Mouse (Mus musculus): ENCODE results near the gene Gm2a. TPM values are rescaled to one million over a fixed set of nuclear protein-coding genes. Genes with fewer than 3 reads are reported as not detected.
"Not testable (repeated sequence)": the region's sequence is repeated elsewhere in the genome, so short reads cannot be mapped to it uniquely, and the experiment has no call there.

Gm2a gene
- polyA plus RNA-seq, 1 experiment from 2014 or later = 23.2 TPM

- H3K9me3 ChIP-seq = no peaks in the 10 kb centered on the region
- WGBS = 92% methylated on average over 8 of the region's 8 CpGs
- no peak overlapping the region; the same call in 1 of the 2 replicates for H3K9ac ChIP-seq
- H3K27me3 ChIP-seq (replicated peaks) = no peaks in the 10 kb centered on the region
- no peak overlapping the region for H3K27ac ChIP-seq
- ATAC-seq (replicated peaks) = no peak
- no peaks in the 10 kb centered on the region for H3K36me3 ChIP-seq (replicated peaks)
- H3K4me2 ChIP-seq = peak overlapping the region; percentile 81
- H3K4me3 ChIP-seq = no peak overlapping the region
- peaks cover 27% of the 10 kb centered on the region for H3K4me1 ChIP-seq
These were observed 1.3 kb downstream of the Gm2a start for GRCm38 (mm10) chr11:55099019-55099771.

GRCm38 (mm10) chr11:55099868-55100267 lies 2.0 kb downstream of the Gm2a start:
- Histone ChIP-seq H3K9me3 (no peaks in the 10 kb centered on the region), H3K27me3 (replicated peaks) (no peaks in the 10 kb centered on the region), H3K36me3 (replicated peaks) (no peaks in the 10 kb centered on the region), H3K4me2 (0 out of 2 replicates have a peak overlapping the region, but pooled peaks have one; percentile 0), H3K27ac (peak overlapping the region; percentile 38), H3K4me3 (no peak overlapping the region), H3K9ac (no peak overlapping the region), H3K4me1 (peaks cover 27% of the 10 kb centered on the region)
- no peak for ATAC-seq (replicated peaks)
- 30% methylated on average over 4 of the region's 4 CpGs for WGBS

GRCm38 (mm10) chr11:55102015-55102414 lies 4.1 kb downstream of the Gm2a start:
- no peaks in the 10 kb centered on the region for H3K9me3 ChIP-seq
- no peak overlapping the region for H3K9ac ChIP-seq
- no peaks in the 10 kb centered on the region for H3K27me3 ChIP-seq (replicated peaks)
- whole genome bisulfite sequencing = 92% methylated on average over 3 of the region's 3 CpGs
- no peak overlapping the region for H3K4me3 ChIP-seq
- no peak overlapping the region for H3K4me2 ChIP-seq
- H3K4me1 ChIP-seq = peaks cover 27% of the 10 kb centered on the region
- no peak for ATAC-seq (replicated peaks)
- no peak overlapping the region for H3K27ac ChIP-seq
- H3K36me3 ChIP-seq (replicated peaks) = no peaks in the 10 kb centered on the region

- no peak overlapping the region for H3K27ac ChIP-seq
- H3K4me1 ChIP-seq = peaks cover 19% of the 10 kb centered on the region
- H3K27me3 ChIP-seq (replicated peaks) = no peaks in the 10 kb centered on the region
- no peak overlapping the region for H3K4me3 ChIP-seq
- no peak overlapping the region for H3K9ac ChIP-seq
- WGBS = 58% methylated on average over 3 of the region's 3 CpGs
- no peaks in the 10 kb centered on the region for H3K36me3 ChIP-seq (replicated peaks)
- no peaks in the 10 kb centered on the region for H3K9me3 ChIP-seq
- no peak overlapping the region for H3K4me2 ChIP-seq
- ATAC-seq (replicated peaks) = no peak
These were observed 5.3 kb downstream of the Gm2a start for GRCm38 (mm10) chr11:55103229-55103628.

GRCm38 (mm10) chr11:55105389-55105788 lies 7.5 kb downstream of the Gm2a start:
- Histone ChIP-seq H3K36me3 (replicated peaks) (no peaks in the 10 kb centered on the region), H3K27me3 (replicated peaks) (no peaks in the 10 kb centered on the region), H3K9ac (no peak overlapping the region), H3K4me1 (0 out of 2 replicates have a peak, but pooled peaks cover under 1% of the 10 kb centered on the region), H3K4me2 (no peak overlapping the region), H3K9me3 (no peaks in the 10 kb centered on the region), H3K4me3 (no peak overlapping the region), H3K27ac (no peak overlapping the region)
- ATAC-seq (replicated peaks) = no peak
- 82% methylated on average over 4 of the region's 4 CpGs for WGBS

- WGBS = 94% methylated on average over 1 of the region's 1 CpGs
These were observed 8.7 kb downstream of the Gm2a start for GRCm38 (mm10) chr11:55106636-55107035.

GRCm38 (mm10) chr11:55109521-55110300 lies 11.8 kb downstream of the Gm2a start:
- no peak for ATAC-seq (replicated peaks)
- no peak overlapping the region for H3K9ac ChIP-seq
- H3K4me3 ChIP-seq = no peak overlapping the region
- H3K9me3 ChIP-seq = no peaks in the 10 kb centered on the region
- 91% methylated on average over 7 of the region's 7 CpGs for WGBS
- no peaks in the 10 kb centered on the region for H3K36me3 ChIP-seq (replicated peaks)
- no peak overlapping the region for H3K27ac ChIP-seq
- H3K4me2 ChIP-seq = no peak overlapping the region
- H3K27me3 ChIP-seq (replicated peaks) = no peaks in the 10 kb centered on the region
- H3K4me1 ChIP-seq = no peaks in the 10 kb centered on the region

More at GRCm38 (mm10) chr11:55106636-55107035, 8.7 kb downstream of the Gm2a start:
- no peaks in the 10 kb centered on the region for H3K27me3 ChIP-seq (replicated peaks)
- H3K9ac ChIP-seq = no peak overlapping the region
- H3K27ac ChIP-seq = no peak overlapping the region
- H3K4me2 ChIP-seq = no peak overlapping the region
- no peaks in the 10 kb centered on the region for H3K9me3 ChIP-seq
- no peak for ATAC-seq (replicated peaks)
- no peaks in the 10 kb centered on the region for H3K4me1 ChIP-seq
- no peak overlapping the region for H3K4me3 ChIP-seq
- no peaks in the 10 kb centered on the region for H3K36me3 ChIP-seq (replicated peaks)

- no peaks in the 10 kb centered on the region for H3K4me1 ChIP-seq
- H3K4me3 ChIP-seq = no peak overlapping the region
- H3K9ac ChIP-seq = no peak overlapping the region
- H3K4me2 ChIP-seq = no peak overlapping the region
- WGBS = 80% methylated on average over 7 of the region's 7 CpGs
- no peaks in the 10 kb centered on the region for H3K9me3 ChIP-seq
- no peaks in the 10 kb centered on the region for H3K36me3 ChIP-seq (replicated peaks)
- no peak overlapping the region for H3K27ac ChIP-seq
- H3K27me3 ChIP-seq (replicated peaks) = no peaks in the 10 kb centered on the region
- ATAC-seq (replicated peaks) = no peak
These were observed 12.8 kb downstream of the Gm2a start for GRCm38 (mm10) chr11:55110566-55111169.

- H3K9ac ChIP-seq = no peak overlapping the region
- H3K27ac ChIP-seq = no peak overlapping the region
- H3K36me3 ChIP-seq (replicated peaks) = no peaks in the 10 kb centered on the region
- no peak overlapping the region for H3K4me2 ChIP-seq
- 69% methylated on average over 7 of the region's 7 CpGs for WGBS
- no peaks in the 10 kb centered on the region for H3K4me1 ChIP-seq
- H3K4me3 ChIP-seq = no peak overlapping the region
- no peak for ATAC-seq (replicated peaks)
- no peaks in the 10 kb centered on the region for H3K27me3 ChIP-seq (replicated peaks)
- no peaks in the 10 kb centered on the region for H3K9me3 ChIP-seq
These were observed 15.4 kb downstream of the Gm2a start for GRCm38 (mm10) chr11:55113209-55113860.

- not testable (repeated sequence) for H3K4me1 ChIP-seq; H3K4me2 ChIP-seq; H3K27me3 ChIP-seq (replicated peaks); H3K9me3 ChIP-seq; H3K4me3 ChIP-seq; H3K36me3 ChIP-seq (replicated peaks); H3K9ac ChIP-seq; ATAC-seq (replicated peaks); H3K27ac ChIP-seq
- 63% methylated on average over 3 of the region's 4 CpGs for WGBS
These were observed 15.9 kb downstream of the Gm2a start for GRCm38 (mm10) chr11:55113861-55114250.

GRCm38 (mm10) chr11:55114291-55114690 lies 16.4 kb downstream of the Gm2a start:
- 66% methylated on average over 2 of the region's 2 CpGs for WGBS
- Histone ChIP-seq H3K27me3 (replicated peaks) (no peaks in the 10 kb centered on the region), H3K36me3 (replicated peaks) (no peaks in the 10 kb centered on the region), H3K4me3 (no peak overlapping the region), H3K4me2 (no peak overlapping the region), H3K4me1 (no peaks in the 10 kb centered on the region), H3K9me3 (no peaks in the 10 kb centered on the region), H3K27ac (no peak overlapping the region), H3K9ac (no peak overlapping the region)
- no peak for ATAC-seq (replicated peaks)

GRCm38 (mm10) chr11:55116004-55116403 lies 18.1 kb downstream of the Gm2a start:
- 94% methylated on average over 3 of the region's 3 CpGs for WGBS
- Histone ChIP-seq H3K4me1 (peaks cover 5% of the 10 kb centered on the region; the same call in 1 of the 2 replicates), H3K4me2 (no peak overlapping the region), H3K9me3 (no peaks in the 10 kb centered on the region), H3K4me3 (no peak overlapping the region), H3K27me3 (replicated peaks) (no peaks in the 10 kb centered on the region), H3K36me3 (replicated peaks) (no peaks in the 10 kb centered on the region), H3K27ac (no peak overlapping the region), H3K9ac (no peak overlapping the region)
- ATAC-seq (replicated peaks) = no peak

Measured in midbrain, embryonic 15.5 days (tissue).